Mouse (Mus musculus): ENCODE measurements around the gene Cyp2c39. TPM values are rescaled to one million over a fixed set of nuclear protein-coding genes. Genes with fewer than 3 reads are reported as not detected.
"Not testable (repeated sequence)": the region's sequence is repeated elsewhere in the genome, so short reads cannot be mapped to it uniquely, and the experiment has no call there.

The Cyp2c39 gene
- not detected for polyA plus RNA-seq (2012; fragmentation: generic; extraction: Trizol)
- long read RNA-seq, experiment 1, result 0 reads
- long read RNA-seq, experiment 2, result 0 reads

GRCm38 (mm10) chr19:39510534-39510933 lies at the start of gene Cyp2c39:
Cyp2c39 (plus strand) TSS chr19:39510862.
- H3K36me3 ChIP-seq (ENCODE audit: control insufficient read depth, insufficient read depth), result no peaks in the 10 kb centered on the region
- no peak within 1 kb of the TSS for H3ac ChIP-seq (ENCODE audit: control insufficient read depth, insufficient read length, low read depth)
- no peaks in the 10 kb centered on the region for H3K79me3 ChIP-seq (ENCODE audit: low read depth)
- no peak within 1 kb of the TSS for H3K4me3 ChIP-seq (ENCODE audit: insufficient read depth, poor library complexity, severe bottlenecking)
- H3K79me2 ChIP-seq (ENCODE audit: control insufficient read depth, insufficient read depth), result no peaks in the 10 kb centered on the region
- TF ChIP-seq MAX (IDR thresholded peaks at IDR 0.05), result no peak
- TF ChIP-seq USF1 (IDR thresholded peaks at IDR 0.05; ENCODE audit: low read depth), result no peak
- no peak for TF ChIP-seq CTCF (IDR thresholded peaks at IDR 0.05; ENCODE audit: control insufficient read depth, insufficient read depth, insufficient read length)
- TF ChIP-seq MYOG (IDR thresholded peaks at IDR 0.05; ENCODE audit: control insufficient read depth, extremely low read depth, insufficient read length), result no peak
- no peak for TF ChIP-seq MYOD1 (IDR thresholded peaks at IDR 0.05; ENCODE audit: control insufficient read depth, insufficient read length, low read depth)
- no peak for TF ChIP-seq CEBPB (IDR thresholded peaks at IDR 0.05; ENCODE audit: low read depth)
- TF ChIP-seq FOSL1 (IDR thresholded peaks at IDR 0.05; ENCODE audit: insufficient read depth, low read length, poor library complexity, severe bottlenecking), result no peak
- H3K27me3 ChIP-seq (ENCODE audit: control insufficient read depth, insufficient read depth, insufficient read length), result no peaks in the 10 kb centered on the region

GRCm38 (mm10) chr19:39462941-39463340 lies 47.7 kb upstream of the Cyp2c39 start, which contains the start of gene Cyp2c38:
Cyp2c38 (minus strand) TSS chr19:39463075.
- Histone ChIP-seq H3ac (ENCODE audit: control insufficient read depth, insufficient read length, low read depth) (no peak within 1 kb of the TSS), H3K79me2 (ENCODE audit: control insufficient read depth, insufficient read depth) (no peaks in the 10 kb centered on the region)

GRCm38 (mm10) chr19:39463923-39464322 lies 46.7 kb upstream of the Cyp2c39 start:
- TF ChIP-seq CTCF (IDR thresholded peaks at IDR 0.05; ENCODE audit: control insufficient read depth, insufficient read depth, insufficient read length) (no peak), MYOD1 (IDR thresholded peaks at IDR 0.05; ENCODE audit: control insufficient read depth, insufficient read length, low read depth) (no peak), MAX (IDR thresholded peaks at IDR 0.05) (no peak), MYOG (IDR thresholded peaks at IDR 0.05; ENCODE audit: control insufficient read depth, extremely low read depth, insufficient read length) (no peak), USF1 (IDR thresholded peaks at IDR 0.05; ENCODE audit: low read depth) (no peak), FOSL1 (IDR thresholded peaks at IDR 0.05; ENCODE audit: insufficient read depth, low read length, poor library complexity, severe bottlenecking) (no peak), CEBPB (IDR thresholded peaks at IDR 0.05; ENCODE audit: low read depth) (no peak)
- no peaks in the 10 kb centered on the region for H3K79me2 ChIP-seq (ENCODE audit: control insufficient read depth, insufficient read depth)

More at GRCm38 (mm10) chr19:39462941-39463340, 47.7 kb upstream of the Cyp2c39 start, which contains the start of gene Cyp2c38:
- TF ChIP-seq CTCF (IDR thresholded peaks at IDR 0.05; ENCODE audit: control insufficient read depth, insufficient read depth, insufficient read length), result no peak
- no peak for TF ChIP-seq USF1 (IDR thresholded peaks at IDR 0.05; ENCODE audit: low read depth)
- no peak for TF ChIP-seq MYOG (IDR thresholded peaks at IDR 0.05; ENCODE audit: control insufficient read depth, extremely low read depth, insufficient read length)
- no peak for TF ChIP-seq MYOD1 (IDR thresholded peaks at IDR 0.05; ENCODE audit: control insufficient read depth, insufficient read length, low read depth)
- no peak for TF ChIP-seq FOSL1 (IDR thresholded peaks at IDR 0.05; ENCODE audit: insufficient read depth, low read length, poor library complexity, severe bottlenecking)
- no peak for TF ChIP-seq CEBPB (IDR thresholded peaks at IDR 0.05; ENCODE audit: low read depth)
- Histone ChIP-seq H3K36me3 (ENCODE audit: control insufficient read depth, insufficient read depth) (no peaks in the 10 kb centered on the region), H3K4me3 (ENCODE audit: insufficient read depth, poor library complexity, severe bottlenecking) (no peak within 1 kb of the TSS), H3K79me3 (ENCODE audit: low read depth) (no peaks in the 10 kb centered on the region), H3K27me3 (ENCODE audit: control insufficient read depth, insufficient read depth, insufficient read length) (no peaks in the 10 kb centered on the region)

GRCm38 (mm10) chr19:39483961-39484360 lies 26.7 kb upstream of the Cyp2c39 start:
- not testable (repeated sequence) for H3K79me2 ChIP-seq (ENCODE audit: control insufficient read depth, insufficient read depth); H3ac ChIP-seq (ENCODE audit: control insufficient read depth, insufficient read length, low read depth); H3K36me3 ChIP-seq (ENCODE audit: control insufficient read depth, insufficient read depth); H3K27me3 ChIP-seq (ENCODE audit: control insufficient read depth, insufficient read depth, insufficient read length); H3K4me3 ChIP-seq (ENCODE audit: insufficient read depth, poor library complexity, severe bottlenecking); H3K79me3 ChIP-seq (ENCODE audit: low read depth)

More at GRCm38 (mm10) chr19:39463923-39464322, 46.7 kb upstream of the Cyp2c39 start:
- no peaks in the 10 kb centered on the region for H3K36me3 ChIP-seq (ENCODE audit: control insufficient read depth, insufficient read depth)
- no peak overlapping the region for H3K4me3 ChIP-seq (ENCODE audit: insufficient read depth, poor library complexity, severe bottlenecking)
- H3ac ChIP-seq (ENCODE audit: control insufficient read depth, insufficient read length, low read depth), result no peak overlapping the region
- H3K79me3 ChIP-seq (ENCODE audit: low read depth), result no peaks in the 10 kb centered on the region
- H3K27me3 ChIP-seq (ENCODE audit: control insufficient read depth, insufficient read depth, insufficient read length), result no peaks in the 10 kb centered on the region

- Histone ChIP-seq H3K4me3 (ENCODE audit: insufficient read depth, poor library complexity, severe bottlenecking) (no peak overlapping the region), H3K79me2 (ENCODE audit: control insufficient read depth, insufficient read depth) (no peaks in the 10 kb centered on the region), H3K79me3 (ENCODE audit: low read depth) (no peaks in the 10 kb centered on the region), H3ac (ENCODE audit: control insufficient read depth, insufficient read length, low read depth) (no peak overlapping the region), H3K36me3 (ENCODE audit: control insufficient read depth, insufficient read depth) (no peaks in the 10 kb centered on the region), H3K27me3 (ENCODE audit: control insufficient read depth, insufficient read depth, insufficient read length) (no peaks in the 10 kb centered on the region)
- no peak for TF ChIP-seq MYOG (IDR thresholded peaks at IDR 0.05; ENCODE audit: control insufficient read depth, extremely low read depth, insufficient read length)
- no peak for TF ChIP-seq MYOD1 (IDR thresholded peaks at IDR 0.05; ENCODE audit: control insufficient read depth, insufficient read length, low read depth)
- no peak for TF ChIP-seq MAX (IDR thresholded peaks at IDR 0.05)
- TF ChIP-seq CEBPB (IDR thresholded peaks at IDR 0.05; ENCODE audit: low read depth), result no peak
Observed at GRCm38 (mm10) chr19:39506341-39506740, 4.3 kb upstream of the Cyp2c39 start.

GRCm38 (mm10) chr19:39509533-39509932 lies 1.1 kb upstream of the Cyp2c39 start:
- H3K79me3 ChIP-seq (ENCODE audit: low read depth), result no peaks in the 10 kb centered on the region
- H3ac ChIP-seq (ENCODE audit: control insufficient read depth, insufficient read length, low read depth), result no peak overlapping the region
- TF ChIP-seq CEBPB (IDR thresholded peaks at IDR 0.05; ENCODE audit: low read depth) (no peak), MYOD1 (IDR thresholded peaks at IDR 0.05; ENCODE audit: control insufficient read depth, insufficient read length, low read depth) (no peak), MAX (IDR thresholded peaks at IDR 0.05) (no peak), CTCF (IDR thresholded peaks at IDR 0.05; ENCODE audit: control insufficient read depth, insufficient read depth, insufficient read length) (no peak), MYOG (IDR thresholded peaks at IDR 0.05; ENCODE audit: control insufficient read depth, extremely low read depth, insufficient read length) (no peak), FOSL1 (IDR thresholded peaks at IDR 0.05; ENCODE audit: insufficient read depth, low read length, poor library complexity, severe bottlenecking) (no peak), USF1 (IDR thresholded peaks at IDR 0.05; ENCODE audit: low read depth) (no peak)
- H3K36me3 ChIP-seq (ENCODE audit: control insufficient read depth, insufficient read depth), result no peaks in the 10 kb centered on the region
- H3K27me3 ChIP-seq (ENCODE audit: control insufficient read depth, insufficient read depth, insufficient read length), result no peaks in the 10 kb centered on the region
- H3K79me2 ChIP-seq (ENCODE audit: control insufficient read depth, insufficient read depth), result no peaks in the 10 kb centered on the region
- H3K4me3 ChIP-seq (ENCODE audit: insufficient read depth, poor library complexity, severe bottlenecking), result no peak overlapping the region

Other genes with a start within 250 kb of the Cyp2c39 start
- gene Cyp2c29, start 241.5 kb upstream of the Cyp2c39 start, polyA plus RNA-seq (2012; fragmentation: generic; extraction: Trizol), result not detected
- not detected for gene Cyp2c38, start 47.8 kb upstream of the Cyp2c39 start, polyA plus RNA-seq (2012; fragmentation: generic; extraction: Trizol)
- gene Cyp2c67, start 138.2 kb downstream of the Cyp2c39 start, polyA plus RNA-seq (2012; fragmentation: generic; extraction: Trizol), result not detected
- gene Cyp2c68, start 230.2 kb downstream of the Cyp2c39 start, polyA plus RNA-seq (2012; fragmentation: generic; extraction: Trizol), result not detected